Mouse (Mus musculus) layer of hippocampus, adult 9-11 months (tissue): Measurements from ENCODE around the gene BC025920.

ENCODE experiments used
- DNase-seq: peaks from one replicate; pipeline ENCODE4 v3.0.0; 2022

Gene BC025920

DNA sequence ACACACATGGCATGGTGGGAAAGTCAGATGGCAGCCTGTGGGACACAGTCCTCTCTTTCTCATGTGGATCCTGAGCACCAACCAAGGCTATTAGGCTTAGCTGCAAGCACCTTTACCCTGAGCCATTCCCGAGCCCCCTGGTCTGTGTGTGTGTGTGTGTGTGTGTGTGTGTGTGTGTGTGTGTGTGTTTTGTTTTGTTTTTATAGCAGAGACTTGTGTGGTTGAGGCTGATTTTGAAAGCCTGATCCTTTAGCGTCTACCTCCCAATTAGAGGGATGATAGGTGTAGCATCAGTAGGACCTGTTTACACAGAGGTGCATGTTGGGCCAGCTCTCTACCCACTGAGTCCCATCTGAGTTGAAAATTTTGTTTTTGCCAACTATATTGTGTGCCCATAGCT is 38.1 kb downstream of the BC025920 start:
- no peak for DNase-seq

- no peak for DNase-seq
Measured at GRCm38 (mm10) chr10:81644716-81645115, 38.6 kb downstream of the BC025920 start.

DNA sequence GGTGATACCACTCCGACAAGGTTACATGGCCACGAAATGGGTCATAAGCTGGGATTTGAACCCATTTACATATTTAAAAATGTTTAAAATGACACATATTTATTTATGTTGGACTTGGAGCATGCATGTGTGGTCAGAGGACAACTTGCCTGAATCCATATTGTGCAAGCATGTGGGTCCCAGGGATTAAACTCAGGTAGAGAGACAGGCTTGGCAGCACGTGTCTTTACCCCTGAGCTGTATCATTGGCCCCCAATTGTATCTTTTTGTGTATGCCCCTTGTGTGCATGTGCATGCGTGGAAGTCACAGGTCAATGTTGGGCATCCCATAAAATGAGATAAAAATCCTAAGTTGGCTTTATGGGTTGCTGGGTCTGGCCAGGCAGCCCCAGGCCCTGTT is 39.3 kb downstream of the BC025920 start:
- no peak for DNase-seq

DNA sequence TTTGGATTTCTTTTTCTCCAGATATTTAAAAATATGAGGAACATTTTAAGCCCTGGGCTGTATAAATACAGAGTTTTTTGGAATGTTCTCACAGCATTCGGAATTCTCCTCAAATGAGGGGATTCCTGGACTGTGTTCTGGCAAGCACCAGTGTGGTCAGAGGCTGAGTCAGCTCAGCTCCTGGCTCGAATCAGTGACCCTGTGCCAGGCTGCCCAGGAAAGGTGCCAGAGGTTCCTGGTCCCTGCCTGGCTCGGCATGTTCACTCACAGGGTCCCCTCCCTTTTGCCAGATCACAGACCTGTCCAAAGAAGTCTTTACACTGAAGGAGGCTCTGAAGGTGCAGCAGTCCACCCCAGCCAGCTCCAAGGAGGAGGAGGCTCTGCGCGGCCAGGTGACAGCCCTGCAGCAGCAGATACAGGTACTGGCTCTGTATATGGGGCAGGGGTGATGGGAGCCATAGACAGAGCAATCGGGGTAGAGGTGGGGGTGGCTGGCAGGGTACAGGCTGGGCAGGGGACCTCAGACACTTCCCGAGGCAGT is 40.0 kb downstream of the BC025920 start:
- DNase-seq, result no peak

GRCm38 (mm10) chr10:81648803-81649775 is 43.0 kb downstream of the BC025920 start, which contains the start of gene Gm10778:
Gene Gm10778 (plus strand): TSS chr10:81649059.
- peak; percentile 91 for DNase-seq

GRCm38 (mm10) chr10:81655178-81655577 is 49.1 kb downstream of the BC025920 start:
- no peak for DNase-seq

DNA sequence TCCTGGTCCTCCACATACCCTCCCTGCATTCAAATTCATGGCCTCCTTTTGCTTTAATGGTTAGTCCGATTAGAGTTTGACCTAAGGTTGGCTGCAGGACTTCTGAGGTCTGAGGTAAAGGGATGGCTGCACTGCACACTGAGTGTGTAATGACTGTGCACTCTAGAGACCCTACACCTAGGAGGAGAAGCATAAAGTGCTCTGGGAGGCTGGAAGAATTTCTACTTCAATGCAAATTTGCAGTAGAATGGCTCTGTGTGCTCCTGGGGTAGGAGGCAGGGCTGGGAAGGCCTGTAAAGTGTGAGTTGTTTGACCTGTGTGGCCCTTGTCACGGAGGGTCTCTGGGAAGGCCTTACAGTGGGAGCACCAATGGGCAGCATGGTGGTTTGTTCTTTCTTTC is 50.1 kb downstream of the BC025920 start:
- no peak for DNase-seq
